Mouse (Mus musculus): ENCODE measurements around the gene Sobp.

Gene Sobp

DNA sequence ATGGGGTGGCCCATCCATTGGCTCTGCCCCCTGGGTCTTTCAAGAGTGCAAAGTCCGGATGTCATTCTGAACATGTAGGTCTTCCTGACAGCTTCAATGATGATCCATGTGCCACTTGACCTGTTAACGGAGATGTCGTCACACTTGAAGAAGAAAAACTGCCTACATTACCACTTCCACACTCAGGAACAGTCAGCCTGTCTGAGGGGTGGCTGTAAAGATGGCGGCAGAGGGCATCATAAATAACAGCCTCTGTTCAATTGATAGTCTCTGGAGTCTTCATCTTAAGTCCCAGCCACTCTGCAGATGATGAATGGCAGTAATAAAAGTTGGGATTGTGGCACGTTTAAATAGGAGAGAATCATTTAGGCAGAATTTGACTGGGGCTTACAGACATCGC, 87.4 kb downstream of the Sobp start:
- no peak for DNase-seq (ENCODE audit: low spot score)

DNA sequence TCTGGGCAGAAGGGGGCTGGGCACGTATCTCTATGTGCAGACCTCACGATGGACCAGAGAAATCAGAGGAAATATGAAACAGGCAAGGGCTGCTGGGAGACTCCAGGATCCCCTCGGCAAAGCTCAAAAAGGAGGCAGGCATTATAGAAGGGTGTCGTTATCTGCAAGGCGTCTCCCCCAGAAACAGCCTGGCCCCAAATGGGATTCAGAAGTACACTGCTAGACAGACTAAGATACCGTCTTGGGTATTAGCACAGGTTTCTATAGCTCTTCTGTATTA, 90.3 kb downstream of the Sobp start:
- DNase-seq (ENCODE audit: low spot score), result no peak

GRCm38 (mm10) chr10:43083288-43084086, 90.8 kb downstream of the Sobp start:
- DNase-seq (ENCODE audit: low spot score), result no peak

- no peak for DNase-seq (ENCODE audit: low spot score)
Observed at GRCm38 (mm10) chr10:43081316-43081715, 93.0 kb downstream of the Sobp start.

- no peak for DNase-seq (ENCODE audit: low spot score)
Observed at GRCm38 (mm10) chr10:43075535-43076152, 98.7 kb downstream of the Sobp start.

DNA sequence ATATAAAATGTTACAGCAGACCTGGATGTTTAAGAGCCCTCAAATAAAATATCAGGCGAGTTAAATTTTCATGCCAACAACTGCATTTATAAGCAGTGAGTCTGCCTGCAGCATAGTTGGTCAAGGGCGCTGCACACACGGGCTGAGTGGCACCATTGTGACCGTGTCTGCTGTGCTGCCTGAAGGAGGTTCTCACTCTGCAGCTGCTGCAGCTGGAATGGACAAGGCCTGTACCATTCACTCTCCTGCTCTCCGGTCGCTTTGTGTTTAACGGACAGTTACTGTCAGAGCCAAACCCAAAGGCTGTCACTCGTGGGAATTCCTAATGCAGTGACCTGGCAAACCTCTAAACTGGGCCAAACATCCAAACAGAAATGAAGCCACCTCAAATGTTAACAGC, 101.0 kb downstream of the Sobp start:
- DNase-seq (ENCODE audit: low spot score), result no peak

GRCm38 (mm10) chr10:43070893-43071292, 103.4 kb downstream of the Sobp start:
- DNase-seq (ENCODE audit: low spot score), result no peak

- DNase-seq (ENCODE audit: low spot score), result no peak
Observed at GRCm38 (mm10) chr10:43065331-43065730, 109.0 kb downstream of the Sobp start.

DNA sequence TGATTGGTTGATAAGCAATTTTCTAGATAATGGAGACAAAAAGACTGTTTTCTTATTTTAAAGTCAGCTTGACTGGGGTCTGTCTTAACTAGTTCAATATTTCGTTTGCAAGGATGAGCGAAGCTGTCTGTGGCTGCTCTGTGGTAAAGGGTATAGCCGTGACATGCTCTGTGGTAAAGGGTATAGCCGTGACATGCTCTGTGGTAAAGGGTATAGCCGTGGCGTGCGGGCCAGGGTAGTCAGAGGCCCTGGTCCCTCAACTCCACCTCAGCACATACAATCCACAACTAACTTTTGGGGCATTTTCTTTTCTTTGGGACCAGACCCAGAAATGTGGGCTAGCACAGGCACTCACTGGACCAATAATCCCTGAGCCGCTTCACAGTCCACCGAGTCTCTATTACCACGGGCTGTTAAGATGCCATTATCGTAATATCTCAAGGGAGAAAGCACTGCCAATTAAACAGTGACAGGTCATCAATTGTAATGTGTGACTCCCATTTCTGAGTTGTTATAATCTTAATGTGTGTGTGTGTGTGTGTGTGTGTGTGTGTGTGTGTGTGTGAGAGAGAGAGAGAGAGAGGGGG, 112.7 kb downstream of the Sobp start:
- no peak for DNase-seq (ENCODE audit: low spot score)

GRCm38 (mm10) chr10:43055405-43055804, 118.9 kb downstream of the Sobp start:
- no peak for DNase-seq (ENCODE audit: low spot score)

DNA sequence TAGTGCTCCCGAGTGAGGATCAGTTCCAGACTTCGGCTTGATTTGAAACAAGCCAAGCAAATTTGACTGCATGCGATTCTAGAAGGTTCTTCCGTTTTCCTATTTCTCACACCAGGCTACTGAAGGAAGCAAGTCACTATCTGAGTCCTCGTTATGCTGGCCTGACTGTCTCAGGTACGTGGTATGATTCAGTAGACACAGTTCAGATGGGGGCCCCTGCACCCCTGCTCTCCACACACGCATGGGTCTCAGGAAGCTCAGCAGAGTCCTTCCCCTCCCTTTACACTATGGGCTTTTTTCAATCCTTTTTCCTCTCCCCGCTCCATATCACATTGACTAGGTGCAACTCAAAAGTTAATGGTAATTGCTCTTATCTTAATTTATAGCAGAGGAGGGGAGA, 119.6 kb downstream of the Sobp start:
- DNase-seq (ENCODE audit: low spot score), result no peak

DNA sequence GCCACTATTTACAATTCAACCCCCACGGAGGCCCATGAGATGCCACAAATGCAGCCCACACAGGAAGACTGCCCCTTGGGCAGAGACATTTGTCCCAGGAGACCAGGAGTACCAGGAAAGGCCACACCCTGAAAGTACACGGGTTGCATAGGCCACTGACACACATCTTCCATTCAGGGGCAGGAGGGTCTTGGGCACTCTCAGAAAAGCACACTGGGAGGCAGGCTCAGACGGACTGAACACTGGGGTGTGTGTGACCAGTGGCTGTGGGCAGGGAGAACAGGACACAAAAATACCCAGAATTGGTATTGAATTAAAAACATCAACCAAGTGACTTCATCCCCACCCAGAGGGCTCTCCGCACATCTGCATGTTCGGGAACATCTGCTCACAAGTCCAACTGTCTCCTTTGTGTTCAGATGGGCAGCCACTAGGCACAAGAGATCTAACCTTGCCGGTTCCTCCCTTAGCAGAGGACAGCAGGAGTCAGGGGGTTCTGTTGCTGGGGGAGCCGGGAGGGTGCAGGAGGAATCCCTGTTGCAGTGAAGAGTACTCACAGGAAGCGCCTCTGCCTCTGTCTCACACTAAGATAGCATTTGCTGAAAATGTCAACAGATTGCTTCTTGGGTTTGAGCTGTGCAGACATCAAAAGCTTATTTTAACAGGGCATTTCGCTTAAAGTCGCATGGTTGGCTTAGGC, 120.3 kb downstream of the Sobp start:
- DNase-seq (ENCODE audit: low spot score), result no peak

DNA sequence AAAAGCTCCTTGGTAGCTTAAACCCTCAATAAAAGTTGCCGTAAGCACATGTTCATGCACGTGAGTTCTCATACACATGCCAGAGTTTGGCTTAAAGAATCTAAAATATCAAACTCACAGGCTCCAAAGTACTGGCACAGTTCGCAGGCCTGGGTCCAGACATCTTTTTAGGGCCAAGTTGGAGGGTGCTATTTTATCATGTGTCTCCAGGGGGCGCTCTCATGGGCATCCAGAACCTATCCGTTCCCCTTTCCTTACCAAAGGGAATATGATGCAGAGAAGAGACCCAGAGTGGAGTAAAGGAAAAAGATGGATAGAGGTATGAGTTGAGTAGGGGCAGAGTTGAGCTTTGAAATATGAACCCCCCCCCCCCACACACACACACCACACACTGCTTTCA, 121.9 kb downstream of the Sobp start:
- DNase-seq (ENCODE audit: low spot score), result no peak

DNA sequence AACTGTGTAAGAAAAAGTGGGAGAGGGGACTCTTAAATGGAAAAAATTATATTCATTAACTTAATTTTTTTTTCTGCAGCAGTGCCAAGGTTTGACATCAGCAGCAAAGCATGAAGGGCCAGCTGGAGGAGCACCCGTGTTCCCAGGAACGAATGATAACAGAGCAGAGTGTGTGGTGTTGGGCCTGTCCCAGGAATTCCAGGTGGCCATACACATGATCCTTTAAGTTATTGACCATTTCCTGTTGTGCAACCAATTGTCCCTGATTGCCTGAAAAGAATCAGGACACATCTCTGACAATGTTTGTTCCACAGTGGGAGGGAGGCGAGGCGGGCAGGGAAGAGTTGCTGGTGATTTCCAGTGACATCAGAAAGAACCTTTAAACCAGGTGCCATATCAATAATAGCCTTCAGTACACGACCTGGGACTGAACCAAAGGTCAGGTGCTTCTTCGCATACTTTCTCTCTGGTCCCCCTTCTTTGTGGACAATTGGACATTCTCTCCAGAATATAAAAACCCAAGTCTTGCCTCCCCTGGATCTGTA, 126.5 kb downstream of the Sobp start:
- no peak for DNase-seq (ENCODE audit: low spot score)

DNA sequence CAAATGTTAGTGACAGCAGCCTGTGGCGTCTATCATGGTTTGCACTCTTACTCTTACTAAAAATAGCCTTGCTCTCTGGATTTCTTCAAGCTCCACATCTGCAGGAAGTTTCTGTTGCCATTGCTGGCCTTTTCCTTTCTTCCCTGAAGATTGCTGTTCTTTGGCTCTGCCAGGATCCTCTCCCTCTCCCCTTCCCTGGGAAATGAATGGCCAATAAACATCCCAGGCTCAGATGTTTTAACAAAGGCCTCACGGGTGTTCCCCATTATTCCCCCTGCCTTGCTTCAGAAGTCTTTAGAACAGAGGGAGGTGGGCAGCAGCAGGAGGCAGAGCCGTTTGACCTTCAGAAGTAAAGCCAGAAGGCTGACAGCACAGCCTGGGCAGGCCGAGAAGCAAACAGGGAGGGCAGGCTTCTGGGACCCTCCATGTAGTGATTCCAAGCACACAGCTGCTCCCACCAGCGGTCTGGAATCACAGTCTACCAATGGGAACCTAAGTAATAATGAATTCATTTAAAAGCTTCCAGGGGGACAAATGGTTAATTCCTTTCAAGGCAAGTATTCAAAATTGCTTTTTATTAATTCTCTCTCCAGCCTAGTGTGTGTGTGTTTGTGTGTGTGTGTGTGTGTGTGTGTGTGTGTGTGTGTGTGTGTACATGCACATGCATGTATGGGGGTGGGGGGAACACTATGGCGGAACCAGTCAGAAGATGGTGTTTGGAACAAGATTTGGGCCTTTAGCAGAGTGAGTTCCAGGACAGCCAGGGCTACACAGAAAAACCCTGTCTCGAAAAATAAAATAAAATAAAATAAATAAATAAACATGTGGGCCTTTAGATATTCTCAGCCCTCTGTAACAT, 130.8 kb downstream of the Sobp start:
- DNase-seq (ENCODE audit: low spot score), result no peak

- DNase-seq (ENCODE audit: low spot score), result no peak
Observed at GRCm38 (mm10) chr10:43042591-43043327, 131.6 kb downstream of the Sobp start.

DNA sequence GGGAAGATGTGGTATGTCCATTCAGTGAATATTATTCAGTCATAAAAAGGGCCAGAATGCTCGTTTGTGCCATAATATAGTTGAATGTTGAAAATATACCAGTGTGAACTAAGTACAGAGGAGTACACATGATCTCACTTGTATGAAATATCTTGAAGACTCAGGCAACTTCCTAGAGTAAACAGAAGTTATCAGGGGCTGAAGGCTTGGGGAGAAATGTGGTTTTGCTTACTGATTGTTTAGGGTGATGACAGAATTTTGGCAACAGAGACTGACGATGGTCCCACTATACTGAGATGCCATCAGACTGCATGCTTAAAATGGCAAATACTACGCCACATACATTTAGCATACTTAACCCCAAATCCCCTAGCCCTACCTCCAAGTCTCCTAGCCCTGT, 132.5 kb downstream of the Sobp start:
- no peak for DNase-seq (ENCODE audit: low spot score)

DNA sequence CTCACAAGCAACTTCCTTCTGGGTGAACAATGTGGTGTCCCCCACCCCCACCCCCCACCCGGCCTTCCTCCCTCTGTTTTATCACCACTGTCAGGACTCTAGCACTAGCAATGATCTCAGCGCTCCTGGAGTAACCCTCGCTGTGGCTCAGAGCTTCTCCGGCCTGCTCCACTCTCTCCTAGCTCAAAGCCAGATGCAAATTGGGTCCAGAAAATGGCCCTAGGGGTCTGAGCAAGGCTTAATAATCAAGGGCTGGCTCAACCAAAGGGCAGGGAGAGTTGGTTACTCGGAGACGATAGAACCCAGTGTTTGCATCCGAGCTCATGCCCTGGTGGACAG, 136.9 kb downstream of the Sobp start:
- no peak for DNase-seq (ENCODE audit: low spot score)

DNA sequence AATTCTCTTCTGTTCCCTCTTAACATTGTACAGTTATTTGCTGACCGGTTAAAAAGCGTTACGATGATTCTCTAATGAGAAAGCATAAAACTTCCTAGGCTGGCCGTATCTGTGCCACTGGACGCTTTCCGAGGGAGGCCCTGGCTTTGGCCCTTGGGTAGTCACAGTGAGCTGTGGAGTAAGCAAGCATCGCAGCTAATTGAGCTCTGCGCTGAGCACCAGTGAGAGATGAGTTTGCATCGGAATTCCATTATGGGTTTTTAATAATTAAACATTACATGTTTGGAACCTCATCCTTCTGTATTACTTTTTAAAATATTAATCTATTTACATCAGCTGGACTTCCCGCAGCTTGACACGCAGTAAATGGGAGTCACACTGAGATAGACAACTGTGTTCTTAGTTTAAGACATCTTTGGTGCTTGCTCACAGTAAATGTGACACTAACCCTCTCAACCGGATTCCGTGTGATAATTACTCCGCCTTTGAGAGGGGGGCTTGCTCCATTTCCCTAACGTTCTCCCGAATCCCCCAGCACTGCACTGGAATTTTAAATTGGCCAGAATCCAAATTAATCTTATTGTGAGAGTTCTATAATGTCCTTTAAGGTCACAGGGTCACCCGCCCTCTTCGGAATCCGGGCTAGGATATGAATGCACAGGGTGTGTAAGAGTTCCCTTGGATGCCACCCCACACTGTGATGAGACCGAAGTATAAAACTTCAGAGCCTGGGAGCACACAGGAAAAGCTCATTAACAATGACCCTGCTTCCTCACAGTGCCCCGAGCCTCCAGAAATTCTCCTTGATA, 137.5 kb downstream of the Sobp start:
- no peak for DNase-seq (ENCODE audit: low spot score)

- DNase-seq (ENCODE audit: low spot score), result no peak
Observed at GRCm38 (mm10) chr10:43035579-43035978, 138.8 kb downstream of the Sobp start.
